Mouse (Mus musculus) T-helper 1 cell (primary cell): ENCODE results near the gene Hscb.

Experiments used
- in situ Hi-C: fragments of 300-600 bp; cut with MboI, MseI; formaldehyde crosslinking; loops from one replicate; pipeline ENCODE4 v1.15.1; 2025; ENCODE audit warnings: high pct_unique_total_duplicates

Hscb gene

GRCm38 (mm10) chr5:110781529-110782238 is 57.9 kb downstream of the Hscb start:
- in situ Hi-C loops = loop anchor here (5.0 kb wide), 1 partner anchor 61 kb away; no protein-coding TSS in a partner anchor

DNA sequence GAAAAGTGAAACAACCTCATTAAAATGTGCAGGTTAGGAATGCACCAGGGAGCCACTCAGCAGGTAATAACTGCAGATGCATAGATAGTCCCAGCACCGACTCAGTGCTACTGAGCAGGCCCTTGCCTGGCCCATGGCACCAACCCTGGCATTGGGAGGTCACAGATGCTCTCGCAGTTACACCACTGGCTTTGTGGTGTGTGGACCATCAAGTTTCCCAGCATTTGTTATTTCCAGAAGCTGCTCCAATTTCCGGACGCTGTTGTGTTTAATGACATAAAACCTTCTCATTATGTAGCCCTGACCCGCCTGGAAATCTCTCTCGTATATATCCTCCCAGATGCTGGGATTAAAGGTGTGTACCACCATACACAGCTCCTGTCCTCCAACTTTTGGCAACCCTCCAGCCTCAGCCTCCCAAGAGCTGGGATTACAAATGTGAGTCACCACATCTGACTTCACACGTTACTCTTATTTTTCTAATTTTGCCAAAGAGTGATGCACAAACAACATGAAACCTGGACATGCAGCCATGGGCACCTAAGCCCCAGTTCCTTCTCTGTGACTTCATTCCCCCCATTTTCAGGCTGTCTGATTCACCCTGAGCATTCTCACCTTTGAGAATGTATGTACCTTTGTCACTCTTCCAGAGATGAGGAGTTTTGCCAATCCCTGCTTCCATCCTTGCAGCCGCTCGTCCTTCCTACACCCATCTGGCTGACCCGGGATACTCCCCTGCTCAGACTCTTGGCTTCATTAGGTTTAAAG is 58.6 kb downstream of the Hscb start:
- in situ Hi-C loops = loop anchor here (5.0 kb wide), 1 partner anchor 61 kb away; no protein-coding TSS in a partner anchor

DNA sequence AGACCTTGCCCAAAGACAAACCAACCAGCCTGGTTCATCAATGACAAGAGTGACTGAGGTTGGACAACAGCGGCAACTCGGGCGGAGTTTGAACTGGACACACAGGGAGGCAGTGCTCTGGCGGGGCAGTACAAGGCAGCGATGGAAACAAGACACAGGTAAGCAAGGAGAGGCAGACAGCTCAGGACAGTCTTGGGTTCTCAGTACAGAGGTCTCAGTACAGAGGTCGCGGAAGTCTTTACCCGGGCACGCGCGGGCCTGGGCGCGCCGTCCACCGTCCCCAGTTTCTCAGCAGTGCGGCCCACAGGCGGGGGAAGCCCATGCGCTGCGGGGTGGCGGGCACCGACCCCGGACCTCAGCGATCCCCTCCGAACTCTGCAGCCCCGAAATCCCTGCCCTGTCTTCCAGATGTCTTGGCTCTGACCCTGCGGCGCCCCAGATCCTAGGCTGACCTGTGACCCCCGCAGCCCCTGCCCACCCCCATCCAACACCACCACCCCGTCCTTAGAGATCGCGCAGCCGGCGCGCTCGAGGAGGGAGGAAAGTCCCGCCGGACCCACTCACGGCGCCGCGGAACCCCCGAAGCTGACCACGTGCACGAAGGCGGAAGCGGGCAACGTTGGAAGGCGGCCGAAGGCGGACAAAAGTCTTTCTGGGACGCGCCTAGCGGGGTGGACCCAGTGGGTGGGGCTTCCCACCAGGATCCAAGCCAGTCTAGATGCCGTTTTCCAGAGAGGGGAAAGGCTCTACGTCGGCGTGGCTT is 59.4 kb downstream of the Hscb start, which contains the start of gene Pus1:
Gene Pus1, minus strand, starts transcription at position 662 of the 763 bp plus-strand sequence.
- in situ Hi-C loops = loop anchor here (5.0 kb wide), 1 partner anchor 62 kb away; no protein-coding TSS in a partner anchor

DNA sequence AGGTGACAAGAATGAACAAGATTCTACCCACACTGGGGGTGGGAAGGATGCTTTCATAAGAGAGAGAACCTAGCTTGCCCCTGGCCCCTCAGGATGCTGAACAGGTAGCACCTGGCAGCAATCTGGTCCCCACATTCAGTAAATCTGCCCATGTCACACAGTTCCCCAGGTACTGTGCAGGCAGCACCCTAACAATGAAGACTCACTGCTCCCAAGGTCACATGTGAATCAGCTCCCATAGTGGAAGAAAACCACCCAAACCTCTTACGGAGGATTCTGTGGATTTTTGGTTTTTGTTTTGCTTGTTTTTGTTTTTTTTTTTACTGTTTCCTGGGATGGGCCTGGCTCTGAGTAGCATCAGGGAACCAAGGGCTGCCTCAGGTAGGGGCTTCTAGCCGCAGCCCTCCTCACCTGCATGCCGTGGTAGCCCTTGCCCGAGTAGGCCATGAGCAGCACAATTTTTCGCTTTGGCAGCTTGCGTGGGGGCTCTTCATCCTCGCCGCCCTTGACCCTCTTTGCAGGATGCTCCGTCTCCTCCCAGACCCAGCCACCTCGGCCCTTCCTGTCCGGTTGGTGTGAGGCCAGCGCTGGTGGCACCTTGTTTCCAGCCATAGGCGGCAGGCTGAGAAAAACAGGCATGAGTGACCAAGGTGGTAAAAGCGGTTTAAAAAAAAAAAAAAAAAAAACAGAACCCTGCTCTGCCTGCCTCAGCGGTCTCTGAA is 60.1 kb downstream of the Hscb start:
- in situ Hi-C loops = no loop called here
